ENCODE assay signal across 8 mouse cellular contexts in genomic region chr11:117326140-117326725, GRCm38 (mm10).
A peak's percentile ranks its signal among the peaks of the same experiment; 100 is the strongest.
DNase-seq lines count a peak whose midpoint lies in the region; ATAC-seq lines count a peak whose summit lies in the region.

No protein-coding gene starts in this region.

- no peak overlapping the region for H3K9ac ChIP-seq in forebrain, embryonic 16.5 days (replicated peaks; ENCODE audit: low read depth, low read length)
- peak overlapping the region; percentile 28; the same call in 1 of the 2 replicates for H3K9ac ChIP-seq in stomach, embryonic 16.5 days (ENCODE audit: low read length)

- peak overlapping the region; percentile 72 for H3K27ac ChIP-seq in forebrain, embryonic 10.5 days
- H3K27ac ChIP-seq in forebrain, embryonic 16.5 days (ENCODE audit: low read length) = no peak overlapping the region
- H3K27ac ChIP-seq in limb, embryonic 10.5 days = peak overlapping the region; percentile 71
- H3K27ac ChIP-seq in stomach, embryonic 16.5 days (ENCODE audit: low read length) = peak overlapping the region; percentile 47

- no peak for ATAC-seq in forebrain, embryonic 16.5 days
- ATAC-seq in stomach, embryonic 16.5 days (ENCODE audit: insufficient read depth, low FRiP score) = no peak

- DNase-seq in forebrain, embryonic 10.5 days (ENCODE audit: extremely low spot score, low spot score) = no peak
- peak; percentile 73 for DNase-seq in right cerebral cortex, adult 18-20 months
- DNase-seq in right cerebral cortex, postnatal 4 days = no peak
- DNase-seq in limb, embryonic 10.5 days (ENCODE audit: low spot score) = no peak
- no peak for DNase-seq in layer of hippocampus, adult 9-10 months (ENCODE audit: low spot score)
- DNase-seq in kidney, adult 18-20 months = no peak

- peaks cover 84% of the 10 kb centered on the region for H3K4me1 ChIP-seq in forebrain, embryonic 10.5 days
- H3K4me1 ChIP-seq in forebrain, embryonic 16.5 days (replicated peaks; ENCODE audit: control insufficient read depth, insufficient read depth, low read length) = peaks cover 35% of the 10 kb centered on the region
- peaks cover 84% of the 10 kb centered on the region for H3K4me1 ChIP-seq in limb, embryonic 10.5 days
- peaks cover 45% of the 10 kb centered on the region for H3K4me1 ChIP-seq in stomach, embryonic 16.5 days (ENCODE audit: control insufficient read depth, insufficient read depth, low read length)

- H3K4me2 ChIP-seq in forebrain, embryonic 16.5 days (ENCODE audit: low read length) = no peak overlapping the region
- H3K4me2 ChIP-seq in stomach, embryonic 16.5 days (ENCODE audit: low read depth, low read length) = peak overlapping the region; percentile 5; the same call in 1 of the 2 replicates

- H3K4me3 ChIP-seq in forebrain, embryonic 10.5 days = no peak overlapping the region
- no peak overlapping the region for H3K4me3 ChIP-seq in forebrain, embryonic 16.5 days (replicated peaks; ENCODE audit: low read length)
- H3K4me3 ChIP-seq in limb, embryonic 10.5 days = 0 out of 2 replicates have a peak overlapping the region, but pooled peaks have one; percentile 16
- H3K4me3 ChIP-seq in stomach, embryonic 16.5 days (replicated peaks; ENCODE audit: low read length) = no peak overlapping the region

- H3K27me3 ChIP-seq in forebrain, embryonic 10.5 days (ENCODE audit: poor library complexity, severe bottlenecking) = no peaks in the 10 kb centered on the region
- no peaks in the 10 kb centered on the region for H3K27me3 ChIP-seq in forebrain, embryonic 16.5 days (replicated peaks; ENCODE audit: control insufficient read depth, insufficient read depth, low read length)
- H3K27me3 ChIP-seq in limb, embryonic 10.5 days (ENCODE audit: low read depth, poor library complexity, severe bottlenecking) = no peaks in the 10 kb centered on the region
- H3K27me3 ChIP-seq in stomach, embryonic 16.5 days (ENCODE audit: control insufficient read depth, insufficient read depth, low read length) = no peaks in the 10 kb centered on the region

- H3K36me3 ChIP-seq in forebrain, embryonic 10.5 days (replicated peaks) = peaks cover 5% of the 10 kb centered on the region
- no peaks in the 10 kb centered on the region for H3K36me3 ChIP-seq in forebrain, embryonic 16.5 days (ENCODE audit: control insufficient read depth, insufficient read depth)
- peaks cover 20% of the 10 kb centered on the region for H3K36me3 ChIP-seq in limb, embryonic 10.5 days
- H3K36me3 ChIP-seq in stomach, embryonic 16.5 days (ENCODE audit: control insufficient read depth, insufficient read depth, low read length) = no peaks in the 10 kb centered on the region

- H3K9me3 ChIP-seq in forebrain, embryonic 10.5 days = no peaks in the 10 kb centered on the region
- H3K9me3 ChIP-seq in forebrain, embryonic 16.5 days (ENCODE audit: control insufficient read depth, low read length) = no peaks in the 10 kb centered on the region
- no peaks in the 10 kb centered on the region for H3K9me3 ChIP-seq in limb, embryonic 10.5 days (replicated peaks)
- H3K9me3 ChIP-seq in stomach, embryonic 16.5 days (replicated peaks; ENCODE audit: control insufficient read depth, low read length) = no peaks in the 10 kb centered on the region

- WGBS in forebrain, embryonic 10.5 days = 78% methylated on average over 4 of the region's 4 CpGs
- WGBS in forebrain, embryonic 16.5 days = 72% methylated on average over 4 of the region's 4 CpGs
- WGBS in limb, embryonic 10.5 days = 63% methylated on average over 4 of the region's 4 CpGs
- 53% methylated on average over 4 of the region's 4 CpGs for WGBS in stomach, embryonic 16.5 days
